Mouse (Mus musculus) ES-E14 (cell line): Measurements from ENCODE around the gene Sc5d. TPM values are rescaled to one million over a fixed set of nuclear protein-coding genes. Genes with fewer than 3 reads are reported as not detected.

Experiments
- DNase-seq: peaks from one replicate; pipeline ENCODE4 v3.0.0-alpha.2; 2013; ENCODE audit warnings: low read depth, low spot score
- H3K27ac ChIP-seq: 2 replicates; pipeline ENCODE4 v1.5.1; 2012; ENCODE audit warnings: low read depth, mild to moderate bottlenecking, low read length, moderate library complexity, mixed read lengths; ENCODE audit not compliant: poor library complexity, insufficient read depth, severe bottlenecking
- H3K36me3 ChIP-seq: 2 replicates; pipeline ENCODE4 v1.6.1; 2012; ENCODE audit warnings: mild to moderate bottlenecking, low read length, moderate library complexity, mixed read lengths; ENCODE audit not compliant: control insufficient read depth, poor library complexity, insufficient read depth, severe bottlenecking
- H3K4me1 ChIP-seq, 2 experiments: fragments of 150-350 bp in 1 of 2; sonication (generic) in 1 of 2; 2 replicates each; pipeline ENCODE4 v1.6.1; 2012; ENCODE audit warnings: low read length in 2 of 2, mild to moderate bottlenecking in 1 of 2, mixed read lengths in 1 of 2; ENCODE audit not compliant: control insufficient read depth in 2 of 2, insufficient read depth in 2 of 2, poor library complexity in 1 of 2
- H3K4me3 ChIP-seq, 2 experiments: fragments of 150-350 bp in 1 of 2; sonication (generic) in 1 of 2; 2 replicates each; pipeline ENCODE4 v1.5.1; 2012; ENCODE audit warnings: low read length in 2 of 2, low read depth in 1 of 2, mild to moderate bottlenecking in 1 of 2, mixed read lengths in 1 of 2; ENCODE audit not compliant: insufficient read depth in 1 of 2, poor library complexity in 1 of 2, severe bottlenecking in 1 of 2
- H3K9ac ChIP-seq: 2 replicates; pipeline ENCODE4 v1.6.1; 2012; ENCODE audit warnings: low read depth, mild to moderate bottlenecking, low read length, mixed read lengths; ENCODE audit not compliant: poor library complexity, insufficient read depth, severe bottlenecking
- H3K9me3 ChIP-seq: fragments of 150-350 bp; sonication (generic); 2 replicates; pipeline ENCODE4 v1.6.1; 2012; ENCODE audit warnings: low read depth, mild to moderate bottlenecking, low read length; ENCODE audit not compliant: control insufficient read depth, insufficient read depth
- CHD2 ChIP-seq: IDR thresholded peaks from 2 replicates; pipeline ENCODE4 v1.6.1; 2014; ENCODE audit warnings: mild to moderate bottlenecking, low read depth, low read length, inconsistent platforms
- HCFC1 ChIP-seq: IDR thresholded peaks from 2 replicates; pipeline ENCODE4 v1.6.1; 2012; ENCODE audit warnings: low read length, inconsistent platforms, borderline replicate concordance; ENCODE audit not compliant: insufficient read depth
- MAFK ChIP-seq: IDR thresholded peaks from 2 replicates; pipeline ENCODE4 v1.6.1; 2014; ENCODE audit warnings: mild to moderate bottlenecking, low read depth, low read length, inconsistent platforms; ENCODE audit not compliant: insufficient read depth
- ZC3H11A ChIP-seq: IDR thresholded peaks from 2 replicates; pipeline ENCODE4 v1.6.1; 2012; ENCODE audit warnings: low read depth, mild to moderate bottlenecking, inconsistent platforms, low read length, borderline replicate concordance
- ZNF384 ChIP-seq: IDR thresholded peaks from 2 replicates; pipeline ENCODE4 v1.6.1; 2012; ENCODE audit warnings: low read depth, low read length, inconsistent platforms
- in situ Hi-C, 2 experiments: fragments of 600-800 bp; cut with MboI; formaldehyde crosslinking; loops; one replicate each; pipeline ENCODE4 v1.15.1; 2025; ENCODE audit warnings: low sequenced_read_pairs in 2 of 2, inconsistent platforms in 1 of 2; ENCODE audit not compliant: unreplicated experiment in 2 of 2
- total RNA-seq: library from RNA; depleted of rRNA; stranded (reverse); fragments of 300-350 nt; gene quantifications from 2 replicates; pipeline ENCODE4 v1.2.3, GENCODE M21; 2012

Sc5d gene
- total RNA-seq, 1 experiment, result 33.8 TPM

GRCm38 (mm10) chr9:42296297-42296922 is 32.4 kb upstream of the Sc5d start:
- no peak overlapping the region for H3K9ac ChIP-seq
- H3K4me1 ChIP-seq, result no peaks in the 10 kb centered on the region
- H3K4me3 ChIP-seq, result no peak overlapping the region
- in situ Hi-C loops, result no loop called here
- no peaks in the 10 kb centered on the region for H3K36me3 ChIP-seq
- DNase-seq, result no peak
- H3K27ac ChIP-seq, result no peak overlapping the region
- TF ChIP-seq HCFC1 (no peak), ZNF384 (no peak), ZC3H11A (no peak), CHD2 (no peak), MAFK (no peak)
- no peaks in the 10 kb centered on the region for H3K9me3 ChIP-seq

- DNase-seq, result no peak
- Histone ChIP-seq H3K4me1 (no peaks in the 10 kb centered on the region), H3K9ac (no peak overlapping the region), H3K4me3 (no peak overlapping the region), H3K36me3 (no peaks in the 10 kb centered on the region), H3K9me3 (no peaks in the 10 kb centered on the region), H3K27ac (no peak overlapping the region)
- no peak for TF ChIP-seq CHD2
- no peak for TF ChIP-seq MAFK
- no peak for TF ChIP-seq ZNF384
- no peak for TF ChIP-seq HCFC1
- TF ChIP-seq ZC3H11A, result no peak
- in situ Hi-C loops, result no loop called here
Observed at GRCm38 (mm10) chr9:42294131-42294530, 30.1 kb upstream of the Sc5d start.

- Histone ChIP-seq H3K4me1 (no peaks in the 10 kb centered on the region), H3K9ac (no peak overlapping the region), H3K9me3 (no peaks in the 10 kb centered on the region), H3K27ac (no peak overlapping the region), H3K36me3 (no peaks in the 10 kb centered on the region), H3K4me3 (no peak overlapping the region)
- DNase-seq, result no peak
- in situ Hi-C loops, result no loop called here
- no peak for TF ChIP-seq ZNF384
- no peak for TF ChIP-seq MAFK
- TF ChIP-seq CHD2, result no peak
- no peak for TF ChIP-seq HCFC1
- no peak for TF ChIP-seq ZC3H11A
Observed at GRCm38 (mm10) chr9:42293596-42293995, 29.5 kb upstream of the Sc5d start.

GRCm38 (mm10) chr9:42293051-42293450 is 29.0 kb upstream of the Sc5d start:
- no peak overlapping the region for H3K27ac ChIP-seq
- H3K9ac ChIP-seq, result no peak overlapping the region
- no peaks in the 10 kb centered on the region for H3K4me1 ChIP-seq
- in situ Hi-C loops, result no loop called here
- no peak overlapping the region for H3K4me3 ChIP-seq
- H3K9me3 ChIP-seq, result no peaks in the 10 kb centered on the region
- H3K36me3 ChIP-seq, result no peaks in the 10 kb centered on the region
- TF ChIP-seq MAFK, result no peak
- no peak for TF ChIP-seq CHD2
- TF ChIP-seq HCFC1, result no peak
- TF ChIP-seq ZC3H11A, result no peak
- no peak for DNase-seq

GRCm38 (mm10) chr9:42279676-42280075 is 15.6 kb upstream of the Sc5d start:
- DNase-seq, result no peak
- Histone ChIP-seq H3K36me3 (no peaks in the 10 kb centered on the region), H3K9me3 (no peaks in the 10 kb centered on the region), H3K4me3 (no peak overlapping the region), H3K4me1 (no peaks in the 10 kb centered on the region), H3K9ac (no peak overlapping the region), H3K27ac (no peak overlapping the region)
- TF ChIP-seq MAFK (no peak), ZC3H11A (no peak), CHD2 (no peak), ZNF384 (no peak), HCFC1 (no peak)
- in situ Hi-C loops, result no loop called here
